Mouse (Mus musculus) adrenal gland, postnatal 36 days (tissue): Measurements from ENCODE around the gene Agk. TPM values are rescaled to one million over a fixed set of nuclear protein-coding genes. Genes with fewer than 3 reads are reported as not detected.
A peak's percentile ranks its signal among the peaks of the same experiment; 100 is the strongest.

ENCODE experiments used
- DNase-seq, 2 experiments: peaks; one replicate each; pipeline ENCODE4 v3.0.0; 2021; ENCODE audit warnings: mixed read lengths in 1 of 2
- total RNA-seq, 2 experiments: library from RNA; stranded (reverse); gene quantifications; 2 replicates each; pipeline ENCODE4 v1.2.3; 2021

Agk gene
- total RNA-seq, 2 experiments from 2014 or later = 23.5 to 43.0 TPM

GRCm38 (mm10) chr6:40411085-40411484 is 86.1 kb downstream of the Agk start:
- no peak for DNase-seq

GRCm38 (mm10) chr6:40413046-40413445 is 88.1 kb downstream of the Agk start:
- no peak for DNase-seq

DNA sequence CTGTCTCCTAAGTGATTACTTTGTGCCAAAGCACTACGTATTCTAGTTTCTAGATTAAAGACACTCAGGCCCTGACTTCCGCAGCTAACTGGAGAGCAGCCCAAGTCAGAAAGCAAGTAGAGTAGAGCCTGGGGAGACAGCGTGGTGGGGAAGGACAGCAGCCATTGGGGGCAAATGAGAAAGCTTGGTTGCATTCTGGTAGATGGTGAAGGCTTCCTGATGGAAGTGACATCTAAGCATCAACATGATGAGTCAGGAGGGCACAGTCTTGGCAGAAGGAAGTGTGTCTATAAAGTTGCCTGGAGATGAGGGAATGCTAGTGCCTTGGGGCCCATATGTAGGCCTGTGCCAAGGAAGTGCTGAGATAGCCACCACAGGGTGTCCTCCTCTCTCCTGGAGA is 88.6 kb downstream of the Agk start:
- no peak for DNase-seq

GRCm38 (mm10) chr6:40415799-40416198 is 90.8 kb downstream of the Agk start:
- DNase-seq = no peak

DNA sequence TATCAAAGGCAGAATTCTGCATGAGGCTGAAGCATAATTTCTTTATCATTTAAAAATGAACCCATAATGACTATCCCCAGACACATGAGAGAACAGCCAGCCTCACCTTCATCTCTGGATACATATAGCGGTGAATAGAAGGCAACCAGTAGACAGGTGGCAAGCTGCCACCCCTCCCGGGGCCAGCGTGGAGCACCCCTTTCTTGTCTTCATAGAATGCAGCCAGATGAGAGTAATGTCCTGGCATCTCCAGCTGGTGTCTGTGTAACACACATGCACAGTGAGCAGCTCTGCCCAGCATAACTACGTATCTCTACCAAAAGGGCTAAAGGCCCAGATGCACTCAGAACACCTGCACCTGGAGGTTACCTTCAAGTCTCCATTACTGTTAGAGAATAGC is 93.4 kb downstream of the Agk start:
- no peak for DNase-seq

- DNase-seq = no peak
Measured at GRCm38 (mm10) chr6:40421099-40421498, 96.1 kb downstream of the Agk start.

DNA sequence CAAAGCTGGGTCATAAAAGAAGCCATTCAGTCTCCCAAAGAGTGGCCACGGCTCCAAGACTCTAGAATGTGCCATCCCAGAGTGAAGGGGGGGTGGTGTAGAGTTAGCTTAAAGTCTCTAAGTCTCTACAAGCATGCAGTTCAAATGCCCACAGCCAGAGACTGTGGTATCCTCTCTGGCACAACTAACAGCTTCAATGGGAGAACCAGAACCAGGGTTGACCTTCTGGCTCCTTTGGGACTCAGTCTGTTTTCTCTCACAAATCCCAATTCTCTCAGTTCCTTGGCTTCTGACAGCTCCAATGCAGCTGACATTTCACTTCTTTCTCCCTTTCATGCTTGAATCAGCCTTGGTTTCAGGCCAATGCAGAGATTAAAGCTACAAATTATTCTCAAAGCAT is 98.0 kb downstream of the Agk start:
- DNase-seq = no peak

GRCm38 (mm10) chr6:40423774-40424173 is 98.8 kb downstream of the Agk start:
- peak; percentile 22 to 59 for DNase-seq

- no peak for DNase-seq
Measured at GRCm38 (mm10) chr6:40427441-40427840, 102.5 kb downstream of the Agk start.

DNA sequence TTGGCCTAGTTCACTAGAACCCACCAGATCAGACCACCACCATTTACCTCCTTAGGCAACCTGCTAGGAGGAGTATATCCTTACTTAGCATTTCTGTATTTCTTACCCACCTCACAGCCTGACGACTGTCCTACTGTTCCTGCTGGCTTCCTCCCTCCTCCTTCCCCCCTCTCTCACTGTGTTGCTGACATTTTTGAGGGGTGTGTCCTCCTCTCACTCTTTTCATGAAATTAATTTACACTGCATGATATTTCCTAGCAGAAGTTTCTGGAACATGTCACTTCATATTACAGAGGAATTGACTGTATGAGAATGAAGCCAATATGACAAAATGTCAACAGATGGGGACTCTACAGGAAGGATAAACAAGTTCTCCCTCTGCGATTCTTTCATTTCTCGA is 103.7 kb downstream of the Agk start:
- DNase-seq = no peak

GRCm38 (mm10) chr6:40429521-40429931 is 104.6 kb downstream of the Agk start:
- no peak for DNase-seq

DNA sequence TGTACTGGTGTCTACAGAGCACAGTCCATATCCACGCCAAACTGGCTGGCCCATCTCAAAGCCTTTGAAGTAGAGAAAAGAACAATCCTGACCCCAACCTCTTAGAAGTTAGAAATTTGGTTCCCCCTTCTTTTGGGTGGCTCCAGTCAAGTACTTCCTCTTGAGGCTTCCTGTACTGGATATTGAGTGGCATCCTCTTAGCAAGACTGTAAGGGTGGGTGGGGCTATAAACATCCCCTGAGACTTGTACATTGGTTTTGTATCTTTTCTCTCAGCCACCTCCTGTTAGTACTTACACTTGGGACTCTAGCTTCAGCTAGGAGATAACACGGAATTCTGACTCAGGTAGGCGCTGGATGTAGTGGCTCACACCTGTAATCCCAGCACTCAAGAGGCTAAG is 105.3 kb downstream of the Agk start:
- DNase-seq = no peak

DNA sequence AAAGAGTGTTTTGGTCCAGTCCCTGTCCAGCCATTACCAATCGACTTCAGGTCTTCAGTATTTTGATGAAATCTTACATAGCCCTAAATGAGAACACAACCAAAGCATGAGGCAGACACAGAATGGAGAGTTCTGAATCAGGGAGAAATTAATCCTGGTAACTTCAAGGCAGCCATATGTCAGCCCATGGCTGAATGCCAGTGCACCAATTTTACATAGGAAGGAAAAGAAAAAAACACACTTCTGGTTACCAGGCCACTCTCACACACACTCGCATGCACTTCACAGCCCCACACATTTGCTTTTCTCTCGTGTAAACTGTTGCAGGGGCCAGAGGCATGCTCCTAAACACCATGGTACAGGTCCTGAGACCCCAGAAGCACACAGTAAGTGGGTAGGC is 105.9 kb downstream of the Agk start:
- no peak for DNase-seq

DNA sequence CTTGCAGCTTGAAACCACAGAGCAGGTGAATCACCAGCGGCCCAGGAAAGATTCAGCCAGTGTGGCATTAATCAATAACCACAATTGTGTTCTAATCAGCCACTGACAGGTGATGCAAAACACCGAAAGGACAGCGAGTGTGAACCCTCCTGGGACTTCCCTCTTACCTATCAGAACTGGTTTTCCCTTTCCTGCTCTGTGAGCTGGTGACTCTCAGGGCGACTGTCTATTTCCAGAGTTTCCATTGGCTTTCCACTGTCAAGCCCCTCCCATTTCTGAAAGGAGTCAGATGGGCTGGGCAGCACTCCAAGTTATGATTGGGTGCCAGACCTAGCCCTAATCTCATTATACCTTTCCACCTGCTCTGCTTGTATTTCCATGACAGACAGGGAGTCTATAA is 106.4 kb downstream of the Agk start:
- peak; percentile 7 to 12 for DNase-seq

DNA sequence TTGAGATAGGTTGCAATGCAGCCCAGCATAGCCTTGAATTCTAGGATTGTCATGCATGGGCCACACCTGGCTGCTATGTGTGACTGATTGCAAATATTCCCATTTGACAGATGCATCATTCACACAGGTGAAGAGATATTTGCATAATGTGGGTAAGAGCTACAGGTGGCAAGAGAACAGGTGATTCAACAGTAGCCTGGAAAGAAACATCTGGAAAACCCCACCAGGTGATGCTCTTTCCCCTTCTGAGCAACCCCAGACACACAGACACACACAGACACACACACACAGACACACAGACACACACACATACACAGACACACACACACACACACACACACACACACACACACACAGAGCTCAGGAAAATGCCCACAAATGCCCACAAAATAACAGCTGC is 106.8 kb downstream of the Agk start:
- no peak for DNase-seq

GRCm38 (mm10) chr6:40432346-40433275 is 107.6 kb downstream of the Agk start:
- no peak for DNase-seq

DNA sequence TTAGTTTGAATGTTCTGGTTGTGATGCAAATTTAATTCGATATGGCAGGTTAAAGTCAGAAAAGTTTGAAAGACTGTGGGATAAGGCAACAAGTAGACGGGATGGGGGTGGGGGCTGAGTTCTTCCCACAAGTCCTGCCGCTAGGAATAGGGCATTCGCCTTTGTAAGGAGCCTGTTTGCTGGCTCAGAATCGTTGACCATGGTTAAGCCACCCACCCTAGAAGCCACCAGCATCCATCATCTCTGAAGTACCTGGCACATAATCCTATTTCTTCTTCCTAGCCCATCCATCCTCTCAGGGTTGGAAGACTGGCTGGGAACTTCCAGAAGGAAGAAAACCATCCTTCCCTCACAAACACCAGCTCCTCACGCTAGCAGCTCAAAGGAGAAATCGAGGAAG is 109.7 kb downstream of the Agk start:
- no peak for DNase-seq

- DNase-seq = peak; percentile 62 to 67
Measured at GRCm38 (mm10) chr6:40435151-40436046, 110.4 kb downstream of the Agk start.

DNA sequence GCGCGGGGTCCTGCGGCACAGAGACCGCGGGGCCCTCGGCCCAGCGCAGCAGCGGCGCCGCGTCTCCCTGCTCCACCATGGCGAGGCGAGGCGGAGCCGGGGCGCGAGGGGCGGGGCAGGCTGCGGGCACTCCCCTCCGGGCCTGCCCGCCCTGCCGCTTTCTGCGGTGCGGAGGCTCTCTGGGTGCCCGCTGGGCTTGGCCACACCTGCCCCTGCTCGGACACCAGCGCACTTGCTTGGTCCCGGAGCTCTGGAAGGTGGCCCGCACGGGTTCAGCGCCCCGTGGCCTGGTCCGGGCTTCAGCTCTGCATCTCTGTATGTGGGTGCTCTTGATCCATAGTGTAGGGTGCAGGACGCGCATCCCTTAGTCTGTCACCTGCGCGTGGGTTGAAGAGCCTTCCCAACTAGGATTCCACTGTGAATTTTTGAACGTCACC is 111.1 kb downstream of the Agk start, which contains the start of gene E330009J07Rik:
Gene E330009J07Rik, minus strand, starts transcription at position 89 of the 437 bp plus-strand sequence.
- DNase-seq = peak; percentile 93 to 96

DNA sequence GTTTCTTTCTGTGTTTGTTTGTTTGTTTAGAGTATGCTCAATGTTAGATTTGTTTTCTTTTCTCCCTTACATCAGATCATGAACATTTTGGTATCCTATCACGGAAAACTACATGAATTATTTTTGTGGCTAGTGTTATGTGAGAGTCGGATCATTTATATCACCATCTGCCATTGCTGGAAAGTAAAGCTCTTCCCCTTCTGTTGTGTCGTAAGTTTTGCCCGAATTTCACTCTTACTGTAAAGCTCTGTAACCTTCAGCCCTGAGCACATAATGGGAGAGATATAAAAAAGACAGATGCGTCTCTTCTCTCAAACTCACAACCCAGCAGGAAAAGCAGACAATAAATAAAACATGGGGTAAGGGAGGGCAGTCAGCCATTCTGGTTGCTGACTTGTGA is 114.0 kb downstream of the Agk start, which contains the start of gene Wee2:
Gene Wee2, plus strand, starts transcription at position 153 of the 400 bp plus-strand sequence.
- no peak for DNase-seq

GRCm38 (mm10) chr6:40439731-40440130 is 114.8 kb downstream of the Agk start:
- no peak for DNase-seq

DNA sequence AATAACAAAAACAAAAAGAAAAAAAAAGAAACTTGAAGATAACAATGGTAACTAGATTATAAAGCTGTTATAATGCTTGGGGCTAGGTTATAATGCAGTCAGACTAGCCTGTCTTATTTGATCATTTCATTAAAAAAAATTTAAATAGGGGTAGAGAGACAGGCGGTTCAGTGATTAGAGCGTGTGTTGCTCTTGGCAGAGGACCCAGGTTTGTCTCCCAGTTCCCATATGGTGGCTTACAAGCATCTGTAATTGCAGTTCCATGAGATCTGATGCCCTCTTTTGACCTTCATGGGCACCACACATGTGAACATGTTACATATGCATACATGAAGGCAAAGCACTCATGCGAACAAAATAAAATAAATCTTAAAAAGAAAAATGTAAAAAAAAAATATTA is 116.3 kb downstream of the Agk start:
- DNase-seq = no peak

DNA sequence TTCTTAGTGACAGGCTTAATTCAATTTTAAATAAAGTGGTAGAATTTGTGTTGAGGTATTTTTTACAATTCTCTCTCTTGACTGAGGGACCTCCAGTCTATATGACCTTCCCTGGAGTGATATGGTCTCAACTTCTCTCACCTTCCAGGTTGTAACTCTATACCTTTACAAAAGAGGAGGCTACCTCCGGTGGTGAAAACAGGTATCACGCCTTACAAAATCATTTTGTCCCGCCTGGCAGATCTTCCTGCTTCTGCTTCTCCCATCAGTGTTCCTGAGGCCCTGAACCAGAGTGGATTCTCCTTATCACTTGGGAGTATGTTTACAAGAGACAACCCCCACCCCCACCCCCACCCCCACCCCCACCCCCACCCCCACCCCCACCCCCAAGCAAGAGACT is 116.8 kb downstream of the Agk start:
- no peak for DNase-seq
